Mouse (Mus musculus) heart, postnatal 4 days (tissue): ENCODE results near the gene Grcc10. TPM values are rescaled to one million over a fixed set of nuclear protein-coding genes. Genes with fewer than 3 reads are reported as not detected.

Experiments
- DNase-seq: peaks from one replicate; pipeline ENCODE4 v3.0.0; 2021
- total RNA-seq, 2 experiments: library from RNA; stranded (reverse); gene quantifications; 2 replicates each; pipeline ENCODE4 v1.2.3; 2021

Gene Grcc10
- 100 to 1,000 TPM; 259 to 300 TPM for total RNA-seq

- DNase-seq: peak; percentile 89
Observed at GRCm38 (mm10) chr6:124740888-124741761, at the start of gene Grcc10. Gene Grcc10 (minus strand): TSS chr6:124741374.

GRCm38 (mm10) chr6:124790121-124790520, 48.9 kb upstream of the Grcc10 start:
- DNase-seq: no peak

GRCm38 (mm10) chr6:124789519-124789918, 48.3 kb upstream of the Grcc10 start:
- DNase-seq: no peak

- DNase-seq: no peak
Observed at GRCm38 (mm10) chr6:124787722-124788121, 46.5 kb upstream of the Grcc10 start.

DNA sequence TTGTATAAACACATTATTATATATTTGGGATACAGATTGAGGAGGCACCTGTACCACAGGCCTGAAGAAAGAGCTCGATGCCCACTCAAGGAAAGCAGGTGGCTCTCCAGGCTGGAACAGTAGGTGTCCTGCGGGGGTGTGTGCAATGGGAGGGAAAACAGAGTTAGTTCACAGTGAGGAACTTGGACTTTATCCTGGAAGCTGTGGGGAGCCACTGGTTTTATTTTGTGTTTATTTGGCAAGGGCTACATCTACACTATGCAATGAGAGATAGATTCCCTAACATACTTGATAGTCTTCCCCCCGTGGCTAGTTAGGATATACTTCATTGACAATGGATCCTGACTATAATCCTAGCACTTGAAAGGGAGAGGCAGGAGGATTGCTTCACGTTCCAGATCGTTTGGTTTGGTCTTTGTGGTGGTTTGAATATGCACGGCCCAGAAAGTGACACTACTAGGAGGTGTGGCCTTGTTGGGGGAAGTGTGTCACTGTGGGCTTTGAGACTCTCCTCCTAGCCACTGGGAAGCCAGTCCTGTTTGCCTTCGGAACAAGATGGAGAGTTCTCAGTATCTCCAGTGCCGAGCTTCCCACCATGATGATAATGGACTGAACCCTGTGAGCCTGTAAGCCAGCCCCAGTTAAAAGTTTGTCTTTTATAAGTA, 45.7 kb upstream of the Grcc10 start:
- DNase-seq: no peak

DNA sequence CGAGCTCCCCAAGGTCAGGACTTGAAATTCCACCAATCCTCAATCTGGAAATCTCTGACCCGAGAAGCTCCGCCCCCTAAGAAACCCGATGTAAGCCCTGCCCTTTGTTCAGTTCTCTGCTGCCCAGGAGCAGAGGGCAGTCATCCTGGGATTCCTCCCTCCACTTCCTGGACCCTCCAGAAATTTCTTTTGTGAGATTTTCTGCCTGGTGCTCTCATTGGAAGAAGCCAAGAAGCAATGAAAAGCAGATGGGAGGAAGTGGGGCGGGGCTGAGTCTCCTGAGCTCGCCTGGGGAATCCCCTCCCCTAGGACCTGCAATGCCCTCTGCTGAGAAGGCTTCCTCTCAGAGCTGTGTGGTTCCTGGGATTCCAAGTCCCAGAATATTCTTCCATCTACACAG, 41.3 kb upstream of the Grcc10 start:
- no peak for DNase-seq

DNA sequence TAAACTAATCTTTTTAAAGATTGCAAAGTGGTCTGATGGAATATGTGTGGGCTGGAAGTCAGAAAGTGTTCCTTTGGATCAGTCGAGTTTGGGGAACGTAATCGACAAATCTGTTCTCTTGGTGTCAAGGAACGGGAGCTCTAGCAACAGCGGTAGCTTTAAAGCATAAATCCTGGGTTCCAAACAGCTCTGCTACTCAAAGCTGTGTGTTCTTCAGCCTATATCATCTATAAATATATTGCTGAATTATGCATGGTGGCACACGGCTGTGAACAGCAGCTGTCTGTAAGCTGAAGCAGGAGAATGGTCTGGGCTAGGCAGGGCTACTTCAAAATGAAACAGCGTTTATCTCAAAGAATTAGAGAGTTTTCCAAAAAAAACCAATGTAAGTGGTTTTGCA, 39.7 kb upstream of the Grcc10 start:
- no peak for DNase-seq

DNA sequence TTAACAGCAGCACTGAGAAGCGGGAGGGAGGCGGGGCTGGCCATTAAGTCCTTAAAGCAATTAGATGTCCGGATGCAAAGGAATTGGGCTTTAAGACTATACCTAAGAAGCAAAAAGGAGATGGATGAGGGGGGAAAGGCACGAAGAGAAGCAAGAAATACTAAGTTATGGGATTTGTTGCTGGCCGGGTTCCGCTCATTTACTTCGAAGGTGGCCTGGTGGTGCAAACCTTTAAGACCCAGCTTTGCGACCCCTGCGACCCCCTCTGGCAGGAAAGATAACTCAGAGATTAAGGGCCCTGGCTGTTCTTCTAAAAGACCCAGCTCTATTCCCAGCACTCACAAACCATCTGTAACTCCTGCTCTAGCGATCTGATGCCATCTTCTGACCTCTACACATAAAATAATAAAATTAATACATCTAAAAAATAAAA, 38.8 kb upstream of the Grcc10 start:
- no peak for DNase-seq

GRCm38 (mm10) chr6:124779222-124779983, 38.2 kb upstream of the Grcc10 start, which contains the start of gene Lrrc23:
Gene Lrrc23 (minus strand): TSS chr6:124779727.
- DNase-seq: peak; percentile 51

- no peak for DNase-seq
Observed at GRCm38 (mm10) chr6:124770511-124770910, 29.3 kb upstream of the Grcc10 start.

DNA sequence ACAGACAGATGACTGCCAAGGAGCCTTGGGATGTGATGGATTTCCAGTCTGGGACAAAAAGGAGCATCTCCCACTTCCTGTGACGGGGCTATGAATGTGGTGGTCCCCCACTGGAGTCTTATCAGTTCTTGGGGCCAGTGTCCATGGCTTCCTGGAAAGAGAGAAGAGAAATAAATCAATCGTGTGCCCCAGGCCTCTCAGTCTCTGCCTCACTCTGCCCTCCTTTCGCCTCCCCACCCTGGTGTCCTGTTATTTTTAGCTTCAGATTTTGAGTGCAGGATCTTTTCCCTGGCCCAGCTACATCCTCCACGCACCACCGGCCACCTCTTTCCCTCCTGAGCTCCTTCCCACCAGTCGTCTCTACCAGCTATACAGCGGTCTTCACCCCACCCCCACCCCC, 28.8 kb upstream of the Grcc10 start:
- no peak for DNase-seq

GRCm38 (mm10) chr6:124769101-124769765, 28.1 kb upstream of the Grcc10 start, which contains the start of gene Eno2:
Gene Eno2 (minus strand): TSS chr6:124769673.
- DNase-seq: peak; percentile 61

- no peak for DNase-seq
Observed at GRCm38 (mm10) chr6:124768704-124769044, 27.5 kb upstream of the Grcc10 start.

- DNase-seq: no peak
Observed at GRCm38 (mm10) chr6:124767920-124768703, 26.9 kb upstream of the Grcc10 start.

DNA sequence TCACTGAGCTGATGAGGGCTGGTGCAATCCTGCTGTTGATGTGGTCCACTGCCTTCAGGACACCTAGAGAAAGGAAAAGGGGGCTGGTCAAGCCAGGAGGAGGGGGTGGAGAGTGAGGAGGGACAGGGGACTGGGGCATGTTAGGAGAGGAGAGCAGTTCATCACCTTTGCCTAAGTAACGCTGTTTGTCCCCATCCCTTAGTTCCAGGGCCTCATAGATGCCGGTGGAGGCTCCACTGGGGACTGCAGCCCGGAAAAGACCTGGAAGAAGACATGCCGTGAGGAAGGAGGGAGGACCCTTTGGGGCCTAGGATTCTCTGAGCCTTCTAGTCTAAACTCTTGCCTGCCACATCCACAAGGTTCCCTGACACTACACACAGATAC, 26.4 kb upstream of the Grcc10 start:
- no peak for DNase-seq

DNA sequence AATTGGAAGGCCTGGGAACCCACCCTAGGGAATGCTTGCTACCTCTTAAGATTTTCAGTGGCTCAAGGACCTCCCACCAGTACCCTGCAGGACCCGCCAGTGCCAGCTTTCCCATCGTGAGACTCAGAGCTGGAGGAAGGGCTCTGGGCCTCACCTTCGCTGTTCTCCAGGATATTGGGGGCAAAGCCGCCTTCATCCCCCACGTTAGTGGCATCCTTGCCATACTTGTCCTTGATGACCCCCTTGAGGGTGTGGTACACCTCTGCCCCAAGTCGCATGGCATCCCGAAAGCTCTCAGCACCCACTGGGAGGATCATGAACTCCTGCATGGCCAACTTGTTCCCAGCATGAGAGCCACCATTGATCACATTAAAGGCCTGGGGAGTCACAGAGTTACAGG, 24.8 kb upstream of the Grcc10 start:
- DNase-seq: no peak

- DNase-seq: peak; percentile 92
Observed at GRCm38 (mm10) chr6:124759259-124759658, 18.1 kb upstream of the Grcc10 start.

- DNase-seq: no peak
Observed at GRCm38 (mm10) chr6:124758849-124759232, 17.7 kb upstream of the Grcc10 start.

DNA sequence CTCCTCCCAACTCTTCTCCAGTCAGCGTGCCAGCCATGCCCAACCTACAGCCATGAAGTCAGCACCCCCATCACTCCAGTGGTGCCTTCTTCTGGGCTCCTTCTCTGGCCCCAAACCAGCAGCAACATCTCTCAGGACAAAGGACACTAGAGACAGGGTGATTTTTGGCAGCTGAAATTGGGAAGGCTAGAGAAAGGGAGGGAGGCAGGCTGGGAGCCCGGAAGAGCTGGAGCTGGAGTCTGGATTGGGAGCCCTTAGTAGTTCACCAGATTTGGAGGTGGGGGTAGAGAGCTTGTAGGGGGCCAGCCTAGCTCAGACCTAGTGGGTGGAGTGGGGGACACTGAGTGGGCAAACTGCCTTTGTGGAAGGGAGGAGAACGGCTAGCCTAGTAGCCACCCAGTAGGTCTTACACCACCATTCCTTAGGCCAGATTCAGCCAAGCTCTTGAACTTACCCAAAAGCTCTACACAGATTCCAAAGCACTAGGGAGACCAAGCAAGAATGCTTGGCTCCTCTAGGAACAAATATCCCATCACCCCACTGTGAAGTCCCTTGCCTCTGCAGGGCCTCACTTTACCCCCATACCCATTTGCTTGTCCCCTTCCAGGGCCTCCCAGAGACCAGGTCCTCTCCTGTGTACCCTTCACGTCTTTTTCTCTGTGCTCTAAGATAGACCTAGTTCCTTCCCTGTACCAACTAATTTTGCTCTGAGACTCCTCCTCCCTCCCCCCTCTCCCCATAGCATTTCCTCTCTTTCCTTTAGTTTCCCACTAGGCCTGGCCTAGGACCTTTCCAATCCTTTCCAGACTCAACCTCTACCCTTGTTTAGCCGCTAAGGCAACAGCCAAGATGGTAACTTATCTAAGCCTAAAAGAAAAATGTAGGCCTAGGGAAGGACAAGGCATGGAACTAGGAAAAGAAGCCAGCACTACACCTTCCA, 17.0 kb upstream of the Grcc10 start:
- DNase-seq: peak; percentile 58

DNA sequence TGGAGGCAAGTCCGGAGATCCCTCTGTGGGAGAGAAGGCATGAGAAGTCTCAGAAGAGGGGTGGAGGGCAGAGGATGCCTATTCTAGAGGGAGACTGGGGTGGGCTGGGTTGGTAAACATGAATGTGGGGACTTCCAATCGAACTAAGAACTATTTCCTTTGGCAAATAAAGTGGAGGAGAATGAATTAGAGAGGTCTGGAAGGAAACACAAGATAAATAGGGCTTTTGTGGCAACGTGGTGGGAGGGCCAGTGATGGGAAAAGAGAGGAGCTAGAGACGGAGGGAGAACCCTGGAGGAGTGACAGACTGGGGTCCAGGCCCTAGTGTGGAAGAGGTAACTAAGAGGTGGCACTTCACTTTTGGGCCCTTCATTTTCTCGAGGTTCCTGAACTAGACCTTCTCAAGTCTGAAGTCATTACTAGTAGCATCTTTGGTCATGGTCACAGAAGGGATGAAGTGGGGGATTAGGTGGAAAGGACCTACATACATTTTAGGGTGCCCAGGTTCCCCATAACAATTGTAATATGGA, 16.2 kb upstream of the Grcc10 start:
- DNase-seq: no peak
